Mouse (Mus musculus) erythroblast, embryonic 14.5 days (primary cell): ENCODE data around the gene Ltbr.

Experiments used
- GATA1 ChIP-seq: IDR thresholded peaks from 2 replicates; pipeline ENCODE4 v1.6.1; 2012; ENCODE audit warnings: low read length, inconsistent platforms, mixed read lengths
- TAL1 ChIP-seq: IDR thresholded peaks from 3 replicates; pipeline ENCODE4 v1.6.1; 2012; ENCODE audit warnings: low read length, inconsistent platforms, mixed read lengths

DNA sequence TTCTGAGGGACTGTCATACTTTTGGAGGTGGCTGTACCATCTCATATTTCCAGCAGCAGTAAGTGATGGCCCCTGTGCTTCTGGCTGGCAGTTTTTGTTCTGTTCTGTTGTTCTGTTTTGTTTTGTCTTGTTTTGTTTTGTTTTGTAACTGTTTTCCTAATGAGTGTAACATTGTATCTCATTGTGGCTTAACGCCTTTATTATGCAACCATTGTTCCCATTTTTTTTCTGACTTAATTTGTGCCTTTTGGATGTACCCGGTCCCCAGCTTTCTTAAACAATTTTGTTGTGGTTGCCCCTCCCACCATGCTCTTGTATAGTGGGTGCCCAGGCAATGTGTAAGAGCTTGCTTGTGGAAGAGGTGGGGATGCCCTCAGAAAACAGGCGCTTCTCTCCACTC lies 28.5 kb upstream of the Ltbr start:
- no peak for TF ChIP-seq TAL1
- no peak for TF ChIP-seq GATA1
